Mouse (Mus musculus) forebrain, embryonic 12.5 days (tissue): ENCODE measurements around the gene Sh2d2a. TPM values are rescaled to one million over a fixed set of nuclear protein-coding genes. Genes with fewer than 3 reads are reported as not detected.

ENCODE experiments used
- ATAC-seq: fragments of 200-750 bp; cut with Nextera tagmentation; 2 replicates; pipeline ENCODE4 v1.8.0; 2017; ENCODE audit warnings: moderate TSS enrichment; ENCODE audit not compliant: low FRiP score
- H3K27ac ChIP-seq: fragments of 300-500 bp; sonication (generic); 2 replicates; pipeline ENCODE4 v1.5.1; 2016; ENCODE audit warnings: mild to moderate bottlenecking
- H3K27me3 ChIP-seq: fragments of 300-500 bp; sonication (generic); 2 replicates; pipeline ENCODE4 v1.6.1; 2016; ENCODE audit warnings: mild to moderate bottlenecking
- H3K36me3 ChIP-seq: fragments of 300-500 bp; sonication (generic); replicated peaks from 2 replicates; pipeline ENCODE4 v1.6.1; 2016; ENCODE audit warnings: mild to moderate bottlenecking
- H3K4me1 ChIP-seq: fragments of 300-500 bp; sonication (generic); 2 replicates; pipeline ENCODE4 v1.6.1; 2016
- H3K4me2 ChIP-seq: fragments of 300-500 bp; sonication (generic); 2 replicates; pipeline ENCODE4 v1.6.1; 2016; ENCODE audit warnings: mild to moderate bottlenecking, moderate library complexity
- H3K4me3 ChIP-seq: fragments of 300-500 bp; sonication (generic); replicated peaks from 2 replicates; pipeline ENCODE4 v1.5.1; 2016; ENCODE audit warnings: mild to moderate bottlenecking
- H3K9ac ChIP-seq: fragments of 300-500 bp; sonication (generic); 2 replicates; pipeline ENCODE4 v1.6.1; 2016; ENCODE audit warnings: mild to moderate bottlenecking
- H3K9me3 ChIP-seq: fragments of 300-500 bp; sonication (generic); 2 replicates; pipeline ENCODE4 v1.6.1; 2016
- WGBS: fragments of 180-500 bp; shearing (Covaris S2); methylation state at CpG from one replicate; pipeline ENCODE4 v1.1.7; 2016; 5-methylcytosine and 5-hydroxymethylcytosine counted together
- polyA plus RNA-seq: library from polyadenylated mRNA; unstranded; fragments of >200 nt; fragmentation: Nextera tagmentation; extraction: Ambion mirVana; gene quantifications from 2 replicates; pipeline ENCODE4 v1.2.1, GENCODE M21; 2016

Gene Sh2d2a
- polyA plus RNA-seq, 1 experiment from 2014 or later = not detected

DNA sequence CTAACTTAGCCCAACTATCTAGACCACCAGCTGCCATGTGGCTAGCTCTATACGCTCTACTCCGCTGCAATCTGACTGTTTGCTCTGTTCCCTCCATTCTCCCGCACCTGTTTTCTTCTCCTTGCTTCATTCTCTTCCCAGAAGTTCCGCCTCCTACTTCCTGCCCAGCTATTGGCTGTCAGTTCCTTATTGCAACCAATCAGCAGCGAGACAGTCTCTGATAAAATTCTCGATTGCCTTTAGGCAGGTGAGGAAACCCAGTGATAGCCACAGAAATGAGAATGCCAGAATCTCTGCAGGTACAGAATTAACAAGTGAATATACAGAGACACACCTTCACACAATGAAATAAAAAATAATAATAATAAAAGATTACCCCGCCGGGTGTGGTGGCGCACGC is 17.5 kb upstream of the Sh2d2a start:
- no peaks in the 10 kb centered on the region for H3K9me3 ChIP-seq
- no peaks in the 10 kb centered on the region for H3K27me3 ChIP-seq
- 58% methylated on average over 10 of the region's 10 CpGs for WGBS
- no peak overlapping the region for H3K27ac ChIP-seq
- no peak overlapping the region for H3K9ac ChIP-seq
- no peaks in the 10 kb centered on the region for H3K36me3 ChIP-seq
- H3K4me2 ChIP-seq = no peak overlapping the region
- H3K4me1 ChIP-seq = no peaks in the 10 kb centered on the region
- ATAC-seq = no peak
- H3K4me3 ChIP-seq = no peak overlapping the region

GRCm38 (mm10) chr3:87832109-87832859 is 14.3 kb upstream of the Sh2d2a start:
- no peaks in the 10 kb centered on the region for H3K36me3 ChIP-seq
- H3K4me2 ChIP-seq = no peak overlapping the region
- 83% methylated on average over 7 of the region's 7 CpGs for WGBS
- H3K4me3 ChIP-seq = no peak overlapping the region
- no peak for ATAC-seq
- H3K9me3 ChIP-seq = no peaks in the 10 kb centered on the region
- H3K4me1 ChIP-seq = no peaks in the 10 kb centered on the region
- H3K27ac ChIP-seq = no peak overlapping the region
- no peak overlapping the region for H3K9ac ChIP-seq
- H3K27me3 ChIP-seq = no peaks in the 10 kb centered on the region

DNA sequence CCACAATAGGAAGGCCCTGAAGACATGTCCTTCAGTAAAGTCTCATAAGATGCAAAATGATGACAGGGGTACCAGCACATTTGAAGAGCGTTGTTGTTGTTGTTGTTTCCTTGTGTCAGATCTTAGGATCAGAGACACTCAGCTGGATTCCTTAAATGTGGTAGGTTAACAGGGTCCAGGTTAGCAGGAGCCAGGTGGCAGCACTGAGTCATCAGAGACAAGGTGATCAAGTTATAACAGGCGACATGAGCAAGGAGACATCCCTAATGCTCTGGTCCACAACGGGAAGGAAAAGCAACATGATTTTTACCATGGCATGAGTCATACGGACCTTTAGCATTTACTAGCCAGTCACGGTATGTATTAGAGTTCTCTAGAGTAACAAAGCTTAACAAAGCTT is 13.1 kb upstream of the Sh2d2a start:
- 73% methylated on average over 5 of the region's 5 CpGs for WGBS
- ATAC-seq = no peak
- Histone ChIP-seq H3K4me2 (no peak overlapping the region), H3K27me3 (no peaks in the 10 kb centered on the region), H3K9ac (no peak overlapping the region), H3K9me3 (no peaks in the 10 kb centered on the region), H3K4me3 (no peak overlapping the region), H3K4me1 (no peaks in the 10 kb centered on the region), H3K27ac (no peak overlapping the region), H3K36me3 (no peaks in the 10 kb centered on the region)

GRCm38 (mm10) chr3:87838622-87839021 is 7.9 kb upstream of the Sh2d2a start:
- Histone ChIP-seq H3K4me3 (no peak overlapping the region), H3K36me3 (no peaks in the 10 kb centered on the region), H3K9me3 (no peaks in the 10 kb centered on the region), H3K4me2 (no peak overlapping the region), H3K27ac (no peak overlapping the region), H3K9ac (no peak overlapping the region), H3K27me3 (0 out of 2 replicates have a peak, but pooled peaks cover 4% of the 10 kb centered on the region), H3K4me1 (no peaks in the 10 kb centered on the region)
- WGBS = 2% methylated on average over 4 of the region's 4 CpGs
- ATAC-seq = no peak; the same call in 1 of the 2 replicates

GRCm38 (mm10) chr3:87840858-87841257 is 5.7 kb upstream of the Sh2d2a start:
- H3K4me2 ChIP-seq = no peak overlapping the region
- H3K27me3 ChIP-seq = 0 out of 2 replicates have a peak, but pooled peaks cover 4% of the 10 kb centered on the region
- no peak overlapping the region for H3K4me3 ChIP-seq
- H3K9ac ChIP-seq = no peak overlapping the region
- no peak for ATAC-seq
- H3K36me3 ChIP-seq = no peaks in the 10 kb centered on the region
- no peaks in the 10 kb centered on the region for H3K9me3 ChIP-seq
- no peak overlapping the region for H3K27ac ChIP-seq
- H3K4me1 ChIP-seq = no peaks in the 10 kb centered on the region

DNA sequence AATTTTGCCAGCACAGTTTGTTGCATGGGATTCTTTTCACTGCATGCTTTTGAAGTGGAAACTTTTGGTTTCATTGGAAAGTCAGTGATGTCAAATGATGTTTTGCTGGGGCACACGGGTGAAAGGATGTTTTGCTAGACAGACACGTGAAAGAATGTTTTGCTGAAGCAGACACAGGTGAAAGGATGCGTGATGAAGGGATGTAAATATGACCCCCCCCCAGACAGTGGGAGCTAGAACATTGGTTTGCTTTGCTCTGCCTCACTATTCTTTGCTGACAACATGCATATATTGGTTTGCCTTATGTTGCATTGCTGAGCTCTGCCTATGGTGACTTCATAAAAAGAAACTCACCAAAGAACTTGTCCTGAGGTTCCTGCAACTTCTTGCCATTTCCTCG is 1.6 kb upstream of the Sh2d2a start:
- no peak overlapping the region for H3K4me2 ChIP-seq
- ATAC-seq = no peak
- no peaks in the 10 kb centered on the region for H3K4me1 ChIP-seq
- 84% methylated on average over 4 of the region's 4 CpGs for WGBS
- 0 out of 2 replicates have a peak, but pooled peaks cover 2% of the 10 kb centered on the region for H3K27me3 ChIP-seq
- no peak overlapping the region for H3K9ac ChIP-seq
- no peak overlapping the region for H3K4me3 ChIP-seq
- H3K27ac ChIP-seq = no peak overlapping the region
- no peaks in the 10 kb centered on the region for H3K36me3 ChIP-seq
- no peaks in the 10 kb centered on the region for H3K9me3 ChIP-seq

DNA sequence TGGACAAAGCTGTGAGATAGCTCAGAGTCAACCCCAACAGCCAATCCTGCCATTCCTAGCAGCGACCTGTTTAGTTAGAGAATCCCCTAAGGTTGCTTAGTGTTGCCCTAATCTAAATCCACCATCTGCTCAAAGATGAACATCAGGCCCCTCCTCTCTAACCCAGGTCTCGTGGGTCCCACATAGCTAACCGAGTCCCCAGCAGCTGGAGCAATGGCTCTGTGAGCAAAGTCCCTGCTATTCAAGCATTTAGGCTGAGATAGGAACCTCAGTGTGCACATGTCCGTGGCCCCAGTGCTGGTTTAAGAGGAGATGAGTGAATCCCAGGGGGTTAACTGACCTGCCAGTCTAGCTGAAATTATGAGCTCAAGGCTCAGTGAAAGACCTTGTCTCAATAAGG is 369 bp upstream of the Sh2d2a start:
- Histone ChIP-seq H3K4me1 (no peaks in the 10 kb centered on the region), H3K9me3 (no peaks in the 10 kb centered on the region), H3K27ac (no peak overlapping the region), H3K4me3 (no peak overlapping the region), H3K9ac (no peak overlapping the region), H3K27me3 (no peaks in the 10 kb centered on the region), H3K4me2 (no peak overlapping the region), H3K36me3 (no peaks in the 10 kb centered on the region)
- ATAC-seq = no peak
- WGBS = 73% methylated on average over 4 of the region's 4 CpGs

GRCm38 (mm10) chr3:87847680-87848079 is 1.1 kb downstream of the Sh2d2a start:
- 84% methylated on average over 5 of the region's 5 CpGs for WGBS
- ATAC-seq = no peak
- no peak overlapping the region for H3K4me2 ChIP-seq

GRCm38 (mm10) chr3:87849117-87849516 is 2.6 kb downstream of the Sh2d2a start:
- Histone ChIP-seq H3K4me3 (no peak overlapping the region), H3K27ac (no peak overlapping the region), H3K4me2 (no peak overlapping the region), H3K4me1 (peaks cover 5% of the 10 kb centered on the region; the same call in 1 of the 2 replicates), H3K36me3 (no peaks in the 10 kb centered on the region), H3K27me3 (no peaks in the 10 kb centered on the region), H3K9ac (no peak overlapping the region), H3K9me3 (no peaks in the 10 kb centered on the region)
- WGBS = 83% methylated on average over 14 of the region's 14 CpGs
- ATAC-seq = no peak

More at GRCm38 (mm10) chr3:87847680-87848079, 1.1 kb downstream of the Sh2d2a start:
- Histone ChIP-seq H3K4me1 (no peaks in the 10 kb centered on the region), H3K9ac (no peak overlapping the region), H3K4me3 (no peak overlapping the region), H3K27me3 (no peaks in the 10 kb centered on the region), H3K9me3 (no peaks in the 10 kb centered on the region), H3K27ac (no peak overlapping the region), H3K36me3 (no peaks in the 10 kb centered on the region)

DNA sequence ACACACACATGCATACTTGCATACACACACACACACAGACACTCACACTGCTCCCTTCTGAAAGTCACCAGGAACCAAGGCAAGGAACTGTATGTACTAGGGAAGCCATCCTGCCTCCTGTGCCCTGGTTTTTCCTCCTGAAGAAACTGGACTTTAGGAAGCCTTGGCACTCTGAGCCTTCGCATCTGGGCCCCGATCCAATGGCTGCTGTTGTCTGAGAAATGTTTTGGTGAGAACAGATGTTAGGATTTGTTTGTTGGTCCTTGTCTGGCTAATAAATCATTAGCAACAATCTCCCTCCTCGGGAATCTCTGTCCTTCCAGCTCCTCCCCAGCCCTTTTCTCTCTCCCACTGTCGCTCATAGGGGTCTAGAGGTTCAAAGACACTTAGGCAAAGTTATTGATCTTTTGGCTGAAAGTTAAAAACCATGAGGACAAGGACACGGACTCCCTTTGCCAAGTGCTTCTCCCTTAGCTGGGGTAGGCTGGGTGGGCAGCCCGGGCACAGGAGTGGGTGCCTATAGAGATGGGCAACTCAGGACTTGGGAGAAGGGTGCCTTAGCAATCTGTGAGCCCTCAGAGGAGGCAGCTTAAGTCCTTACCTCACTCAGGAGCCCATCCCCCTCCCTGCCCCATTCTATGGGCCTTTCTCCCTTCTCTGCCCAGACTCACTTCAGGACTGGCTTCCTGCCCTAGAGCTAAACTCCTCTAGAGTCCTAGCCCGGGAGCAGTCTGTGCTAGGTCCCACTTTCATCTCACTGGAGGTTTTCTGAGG is 8.4 kb downstream of the Sh2d2a start:
- Histone ChIP-seq H3K4me3 (no peak overlapping the region), H3K27ac (no peak overlapping the region), H3K36me3 (peaks cover 38% of the 10 kb centered on the region), H3K27me3 (no peaks in the 10 kb centered on the region), H3K9me3 (no peaks in the 10 kb centered on the region), H3K4me1 (peaks cover 6% of the 10 kb centered on the region; the same call in 1 of the 2 replicates), H3K9ac (no peak overlapping the region), H3K4me2 (no peak overlapping the region)
- ATAC-seq = no peak
- WGBS = 75% methylated on average over 7 of the region's 7 CpGs

DNA sequence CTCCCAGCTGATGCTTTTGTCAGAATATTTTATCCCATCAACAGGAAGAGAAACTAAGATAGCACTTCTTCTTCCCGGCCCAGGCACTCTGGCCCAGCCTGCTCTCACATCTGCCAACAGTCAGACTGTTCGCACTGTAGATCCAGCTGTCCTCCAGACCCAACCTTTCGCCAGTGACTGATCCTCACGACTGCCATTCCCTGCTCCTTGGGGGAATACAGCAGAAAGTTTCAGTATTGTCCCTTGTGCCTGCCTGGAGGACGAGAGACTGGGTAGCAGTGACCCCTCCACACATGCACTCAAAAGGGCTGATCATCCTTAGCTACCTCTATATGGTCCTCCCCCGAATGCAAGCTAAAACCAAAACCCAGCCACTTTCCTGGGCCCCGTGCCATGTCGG is 9.4 kb downstream of the Sh2d2a start:
- no peak for ATAC-seq
- no peak overlapping the region for H3K9ac ChIP-seq
- no peaks in the 10 kb centered on the region for H3K27me3 ChIP-seq
- peaks cover 6% of the 10 kb centered on the region; the same call in 1 of the 2 replicates for H3K4me1 ChIP-seq
- H3K36me3 ChIP-seq = peaks cover 46% of the 10 kb centered on the region
- H3K4me2 ChIP-seq = no peak overlapping the region
- 91% methylated on average over 8 of the region's 8 CpGs for WGBS
- H3K4me3 ChIP-seq = no peak overlapping the region
- H3K27ac ChIP-seq = no peak overlapping the region
- no peaks in the 10 kb centered on the region for H3K9me3 ChIP-seq

DNA sequence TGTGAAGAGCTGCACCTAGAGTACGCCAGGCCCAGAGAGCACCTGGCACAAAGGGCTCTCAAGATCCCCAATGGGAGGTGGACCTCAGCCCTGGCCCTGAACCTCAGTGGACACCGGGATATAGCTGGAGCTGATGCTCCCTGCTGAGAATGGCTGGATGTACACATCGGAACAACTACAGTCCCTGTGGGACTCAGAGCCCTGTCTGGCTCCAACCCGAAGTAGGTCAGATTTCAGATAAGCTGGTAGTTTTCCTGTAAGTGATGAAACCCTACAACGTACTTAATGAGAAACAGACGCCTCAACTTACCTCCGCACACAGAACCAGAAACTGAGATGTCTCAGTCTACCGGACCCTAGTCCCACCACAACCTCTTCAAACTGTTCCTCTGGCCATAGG is 11.1 kb downstream of the Sh2d2a start:
- ATAC-seq = no peak
- Histone ChIP-seq H3K4me1 (peaks cover 6% of the 10 kb centered on the region; the same call in 1 of the 2 replicates), H3K27ac (no peak overlapping the region), H3K36me3 (peaks cover 61% of the 10 kb centered on the region), H3K9ac (no peak overlapping the region), H3K27me3 (no peaks in the 10 kb centered on the region), H3K4me2 (no peak overlapping the region), H3K9me3 (no peaks in the 10 kb centered on the region), H3K4me3 (no peak overlapping the region)
- WGBS = 88% methylated on average over 8 of the region's 8 CpGs
